19 mouse cellular contexts compared by ENCODE assay signal in genomic region chr3:90395629-90396028, GRCm38 (mm10).
"Had no signal": no experiment of that assay in that cellular context is flagged by ENCODE, and none has a peak within 500 bp of the region (broad histone marks: within the 10 kb centered on the region; RNA-seq: fewer than 3 reads in every experiment).

No protein-coding gene starts in this region.

- DNase-seq: liver, embryonic 13.5 days; liver, postnatal 0 days; lung, embryonic 14.5 days; midbrain, embryonic 14.5 days; retina, postnatal 1 day; right cerebral cortex, adult 18-20 months; right cerebral cortex, postnatal 25 days; right cerebral cortex, postnatal 4 days; spleen, adult 18-20 months; thymus, adult 18-20 months; thymus, postnatal 14 days; thymus, postnatal 36 days had no signal

- ATAC-seq: liver, postnatal 0 days; midbrain, embryonic 16.5 days had no signal

- H3K4me3 ChIP-seq: liver, embryonic 13.5 days; liver, embryonic 15.5 days; midbrain, embryonic 10.5 days; midbrain, embryonic 12.5 days; myocyte; neural tube, embryonic 13.5 days; neural tube, embryonic 15.5 days had no signal

- H3K9ac ChIP-seq: liver, embryonic 13.5 days; liver, embryonic 15.5 days; liver, postnatal 0 days; lung, embryonic 14.5 days; midbrain, embryonic 12.5 days; neural tube, embryonic 13.5 days; neural tube, embryonic 15.5 days had no signal

- H3K4me2 ChIP-seq: liver, embryonic 13.5 days; liver, embryonic 15.5 days; lung, embryonic 14.5 days; midbrain, embryonic 12.5 days; neural tube, embryonic 13.5 days; neural tube, embryonic 15.5 days had no signal

- H3K9me3 ChIP-seq: liver, embryonic 13.5 days; liver, embryonic 15.5 days; midbrain, embryonic 10.5 days; midbrain, embryonic 12.5 days; neural tube, embryonic 13.5 days; neural tube, embryonic 15.5 days had no signal

- H3K4me1 ChIP-seq: liver, embryonic 13.5 days had no signal

- H3K27ac ChIP-seq: liver, embryonic 13.5 days; liver, embryonic 15.5 days; midbrain, embryonic 10.5 days; midbrain, embryonic 12.5 days; neural tube, embryonic 13.5 days; neural tube, embryonic 15.5 days had no signal

- H3K27me3 ChIP-seq: neural tube, embryonic 13.5 days; neural tube, embryonic 15.5 days had no signal
